Mouse (Mus musculus) E14TG2a.4 (cell line): ENCODE measurements around the gene Nckap5l.

Source experiments
- CTCF ChIP-seq: conservative IDR thresholded peaks from 2 replicates; pipeline ENCODE4 v1.5.1; 2014; ENCODE audit warnings: low read length
- POU5F1 ChIP-seq: IDR thresholded peaks from 2 replicates; pipeline ENCODE4 v1.6.1; 2014; ENCODE audit warnings: low read length, borderline replicate concordance

GRCm38 (mm10) chr15:99431063-99431462, 26.5 kb downstream of the Nckap5l start:
- TF ChIP-seq CTCF, result no peak
- no peak for TF ChIP-seq POU5F1
